ENCODE assay signal across 12 mouse cellular contexts in the genomic region with DNA sequence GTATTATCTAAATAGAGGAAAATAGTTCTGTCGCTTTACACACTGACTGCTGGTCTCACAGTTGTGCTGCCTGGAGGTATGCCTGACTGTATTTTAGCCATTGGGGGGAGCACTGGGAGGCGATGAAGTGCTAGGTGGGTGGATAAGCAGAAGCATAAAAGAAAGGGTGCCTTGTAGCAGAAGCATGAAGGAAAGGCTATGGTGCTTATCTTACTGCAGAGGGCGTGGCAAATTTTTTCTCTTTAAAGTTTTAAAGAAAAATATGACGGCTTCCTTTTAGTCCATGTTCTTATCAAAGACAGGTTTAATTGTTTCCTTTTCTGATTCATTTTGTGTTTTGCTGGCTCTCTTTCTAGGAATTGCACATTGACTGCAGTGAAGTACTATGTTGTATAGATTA.
DNase-seq lines count a peak whose midpoint lies in the region; ATAC-seq and TF ChIP-seq lines count a peak whose summit lies in the region.
"Had no signal": no experiment of that assay in that cellular context is flagged by ENCODE, and none has a peak within 500 bp of the region (broad histone marks: within the 10 kb centered on the region; RNA-seq: fewer than 3 reads in every experiment).

No protein-coding gene starts in this region.

- ATAC-seq in liver, embryonic 13.5 days (ENCODE audit: low read depth): peak; percentile 68
- no peak for ATAC-seq in kidney, embryonic 15.5 days (replicated peaks; ENCODE audit: low FRiP score)

- no peaks in the 10 kb centered on the region for H3K9me3 ChIP-seq in liver, embryonic 13.5 days (replicated peaks)
- no peaks in the 10 kb centered on the region for H3K9me3 ChIP-seq in kidney, embryonic 15.5 days (replicated peaks)
- H3K9me3 ChIP-seq: embryonic facial prominence, embryonic 12.5 days had no signal

- 22% methylated on average over 4 of the region's 4 CpGs for WGBS in liver, embryonic 13.5 days (ENCODE audit: insufficient replicate concordance)
- WGBS in lung, adult 2 months: 48% methylated on average over 4 of the region's 4 CpGs
- 78% methylated on average over 4 of the region's 4 CpGs for WGBS in kidney, embryonic 15.5 days

- H3K27ac ChIP-seq in liver, embryonic 13.5 days: no peak overlapping the region; the same call in 1 of the 2 replicates
- no peak overlapping the region for H3K27ac ChIP-seq in kidney, embryonic 15.5 days
- H3K27ac ChIP-seq: embryonic facial prominence, embryonic 12.5 days had no signal

- no peaks in the 10 kb centered on the region for H3K27me3 ChIP-seq in liver, embryonic 13.5 days
- no peaks in the 10 kb centered on the region for H3K27me3 ChIP-seq in kidney, embryonic 15.5 days
- H3K27me3 ChIP-seq: embryonic facial prominence, embryonic 12.5 days had no signal

- no peak for TF ChIP-seq CTCF in lung, adult 2 months (IDR thresholded peaks at IDR 0.05; ENCODE audit: insufficient read depth, low read length)

- H3K4me2 ChIP-seq in liver, embryonic 13.5 days: no peak overlapping the region
- H3K4me2 ChIP-seq in kidney, embryonic 15.5 days: no peak overlapping the region
- H3K4me2 ChIP-seq: embryonic facial prominence, embryonic 12.5 days had no signal

- H3K4me1 ChIP-seq in liver, embryonic 13.5 days (replicated peaks): peaks cover 20% of the 10 kb centered on the region
- H3K4me1 ChIP-seq in lung, adult 2 months (ENCODE audit: control insufficient read depth, insufficient read depth, low read length): peaks cover 4% of the 10 kb centered on the region; the same call in 1 of the 2 replicates
- H3K4me1 ChIP-seq in kidney, embryonic 15.5 days: no peaks in the 10 kb centered on the region

- no peak overlapping the region for H3K4me3 ChIP-seq in liver, embryonic 13.5 days (replicated peaks)
- no peak overlapping the region for H3K4me3 ChIP-seq in lung, adult 2 months (replicated peaks; ENCODE audit: extremely low read depth, low read depth, low read length)
- H3K4me3 ChIP-seq in kidney, embryonic 15.5 days (replicated peaks): no peak overlapping the region
- H3K4me3 ChIP-seq: embryonic facial prominence, embryonic 12.5 days had no signal

- H3K9ac ChIP-seq in liver, embryonic 13.5 days: no peak overlapping the region
- H3K9ac ChIP-seq in kidney, embryonic 15.5 days: no peak overlapping the region
- H3K9ac ChIP-seq: embryonic facial prominence, embryonic 12.5 days had no signal

- H3K36me3 ChIP-seq in liver, embryonic 13.5 days: no peaks in the 10 kb centered on the region
- H3K36me3 ChIP-seq in kidney, embryonic 15.5 days: no peaks in the 10 kb centered on the region
- H3K36me3 ChIP-seq: embryonic facial prominence, embryonic 12.5 days had no signal

- TF ChIP-seq POLR2A in lung, adult 2 months (IDR thresholded peaks at IDR 0.05; ENCODE audit: borderline replicate concordance, extremely low read depth, low read depth, low read length): no peak

- peak; percentile 27 to 36 for DNase-seq in frontal cortex, postnatal 36 days (ENCODE audit: low spot score in 2 of 2)
- DNase-seq in frontal cortex, postnatal 25 days (ENCODE audit: low spot score in 2 of 2): no peak
- DNase-seq in 416B (ENCODE audit: low read depth): peak; percentile 27
- peak; percentile 37 for DNase-seq in c-Kit-positive CD71-positive TER-119-positive erythroid progenitor cells, embryonic 14.5 days (ENCODE audit: low spot score)
- DNase-seq in liver, embryonic 13.5 days: peak; percentile 26
- DNase-seq in embryo, embryonic 9.5 days (ENCODE audit: extremely low spot score): no peak
- DNase-seq in lung, adult 2 months: no peak
- DNase-seq: adrenal gland, postnatal 10 days; gastrocnemius, postnatal 25 days; layer of hippocampus, postnatal 36 days had no signal

Comparison
In these comparisons a context has a peak if more than half of its experiments do, and no peak if none do; other contexts are left out.
1. DNase-seq: peak in frontal cortex, postnatal 36 days (2 of 2), 416B (single experiment), c-Kit-positive CD71-positive TER-119-positive erythroid progenitor cells, embryonic 14.5 days (single experiment) and liver, embryonic 13.5 days (single experiment); none in frontal cortex, postnatal 25 days (0 of 2), embryo, embryonic 9.5 days (single experiment) and lung, adult 2 months (single experiment).